8 mouse cellular contexts compared by ENCODE assay signal in genomic region chr7:141193948-141194347, GRCm38 (mm10). TPM values are rescaled to one million over a fixed set of nuclear protein-coding genes. Genes with fewer than 3 reads are reported as not detected.
DNase-seq lines count a peak whose midpoint lies in the region; ATAC-seq and TF ChIP-seq lines count a peak whose summit lies in the region.

TSS of gene Hras (minus strand) at chr7:141194005.
TSS of gene Lrrc56 (plus strand) at chr7:141194157.

- ATAC-seq in activated CD4-positive, CD25-positive, alpha-beta regulatory T cell, adult 4 months, result peak; percentile 95
- ATAC-seq in megakaryocyte progenitor cell, adult 5-6 weeks (replicated peaks; ENCODE audit: poor library complexity), result peak; percentile 90

- no peak for TF ChIP-seq CTCF in cortical plate, adult 2 months (IDR thresholded peaks at IDR 0.05; ENCODE audit: extremely low read depth, insufficient read depth, low read length)

- peak; percentile 97 for DNase-seq in gastrocnemius, postnatal 10 days
- DNase-seq in induced T-regulatory cell, adult 2 months (ENCODE audit: low read depth), result peak; percentile 99
- peak; percentile 91 to 98 for DNase-seq in left cerebral cortex, adult 9 months (ENCODE audit: low spot score in 2 of 2)
- DNase-seq in right cerebral cortex, postnatal 14 days, result peak; percentile 98
- DNase-seq in urinary bladder, postnatal 36 days (ENCODE audit: low spot score in 2 of 2), result peak; percentile 98

- H3K4me1 ChIP-seq in cortical plate, adult 2 months (ENCODE audit: control insufficient read depth, insufficient read depth, low read length), result 0 out of 2 replicates have a peak, but pooled peaks cover 2% of the 10 kb centered on the region

- TF ChIP-seq POLR2A in cortical plate, adult 2 months (IDR thresholded peaks at IDR 0.05; ENCODE audit: extremely low read depth, insufficient read depth, low read length), result peak; percentile 97

- peak within 1 kb of the TSS; percentile 63; the same call in 1 of the 2 replicates for H3K27ac ChIP-seq in cortical plate, adult 2 months (ENCODE audit: insufficient read depth, low read length)

- H3K4me3 ChIP-seq in cortical plate, adult 2 months (ENCODE audit: insufficient read depth, low read length), result peak within 1 kb of the TSS; percentile 40

RNA-seq across cellular contexts. Expression of gene Hras, which starts in this region (rescaled TPM):
- 1 to 10 TPM; 1.7 to 4.7 TPM for polyA plus RNA-seq in activated CD4-positive, CD25-positive, alpha-beta regulatory T cell, adult 4 months (2017; shearing (Covaris generic))
- 256 and 265 TPM in 2 replicates for polyA plus RNA-seq in cortical plate, adult 2 months (2012; rRNA removed)
- total RNA-seq in gastrocnemius, postnatal 10 days (2021), result 100 to 1,000 TPM; 205 to 240 TPM
- total RNA-seq in megakaryocyte progenitor cell, adult 5-6 weeks (2015), result 30.5 and 40.6 TPM in 2 replicates
- total RNA-seq in megakaryocyte progenitor cell, adult 5-6 weeks (2017), result 19.9 and 23.7 TPM in 2 replicates

RNA-seq across cellular contexts. Expression of gene Lrrc56, which starts in this region (rescaled TPM):
- polyA plus RNA-seq in activated CD4-positive, CD25-positive, alpha-beta regulatory T cell, adult 4 months (2017; shearing (Covaris generic)), result 1 to 10 TPM; 1.4 to 1.9 TPM
- 5.4 and 5.8 TPM in 2 replicates for polyA plus RNA-seq in cortical plate, adult 2 months (2012; rRNA removed)
- 1 to 10 TPM; 2.7 to 3.2 TPM for total RNA-seq in gastrocnemius, postnatal 10 days (2021)
- total RNA-seq in megakaryocyte progenitor cell, adult 5-6 weeks (2015), result 0.39 and 0.84 TPM in 2 replicates
- 0.50 and 3.4 TPM in 2 replicates for total RNA-seq in megakaryocyte progenitor cell, adult 5-6 weeks (2017)

Comparison
In these comparisons a context has a peak if more than half of its experiments do, and no peak if none do; other contexts are left out.
1. Peak in every context shown above with its lines: DNase-seq, ATAC-seq, H3K4me3 ChIP-seq and H3K27ac ChIP-seq.
2. RNA of gene Hras (total RNA-seq): 205 to 240 TPM in gastrocnemius, postnatal 10 days; 19.9 to 40.6 TPM in megakaryocyte progenitor cell, adult 5-6 weeks; every median in the first group is over 4 times any median in the second.
3. RNA of gene Hras (polyA plus RNA-seq): 256 to 265 TPM in cortical plate, adult 2 months; 1.7 to 4.7 TPM in activated CD4-positive, CD25-positive, alpha-beta regulatory T cell, adult 4 months; every median in the first group is over 10 times any median in the second.